Mouse (Mus musculus): ENCODE measurements at regions not wholly inside any gene's neighbourhood (a gene's known extent, or its start where the extent isn't known, plus 50 kb on each side); places are given as distances from the start of the nearest gene placed in this dataset.

DNA sequence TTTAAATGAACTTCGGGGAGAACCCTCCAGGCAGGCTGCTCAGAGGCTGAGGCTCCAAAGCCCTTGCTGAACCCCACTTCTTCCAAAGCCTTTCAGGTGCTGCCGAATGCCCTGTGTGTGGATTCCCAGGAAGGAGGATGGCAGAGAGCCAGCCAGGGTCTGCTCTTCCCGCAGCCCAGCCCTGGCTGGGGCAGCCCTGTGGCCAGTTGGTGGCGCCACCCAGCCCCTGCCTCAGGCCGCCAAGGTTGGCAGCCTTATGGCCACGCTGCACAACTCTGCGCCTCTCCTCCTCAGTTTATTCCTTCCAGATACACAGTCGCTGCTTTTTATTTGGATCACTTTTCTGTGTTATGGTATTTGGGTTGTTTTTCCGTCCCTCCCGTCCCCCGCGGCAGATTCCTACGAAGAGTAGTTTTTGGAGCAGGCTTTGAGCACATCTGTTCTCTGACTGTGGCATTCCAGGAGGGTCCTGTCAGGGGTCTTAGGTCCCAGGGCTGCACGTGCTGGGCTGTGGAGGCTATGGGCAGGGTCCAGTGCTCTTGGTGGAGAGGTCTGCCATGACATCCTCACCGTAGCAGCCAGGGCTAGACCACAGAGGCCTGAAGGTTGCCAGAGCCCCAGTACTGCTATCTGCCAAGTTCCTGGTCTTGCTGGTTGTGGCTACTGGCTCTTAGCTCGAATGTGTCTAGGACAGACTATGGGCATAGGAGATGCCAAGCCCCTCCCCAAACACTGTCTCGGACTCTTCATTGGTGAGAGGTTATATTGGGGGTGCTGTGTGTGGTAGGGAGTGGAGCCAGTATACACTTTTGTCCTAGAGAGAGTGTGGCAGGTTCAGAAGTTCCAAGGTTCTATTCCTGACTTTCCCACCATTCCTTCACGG, 101.5 kb upstream of the Vps8 start:
- Histone ChIP-seq H3K79me2 (replicated peaks; ENCODE audit: control insufficient read depth, extremely low read depth, insufficient read depth, poor library complexity, severe bottlenecking) (no peaks in the 10 kb centered on the region), H3K36me3 (replicated peaks in 1 of 2; ENCODE audit: control insufficient read depth in 1 of 2, insufficient read depth in 1 of 2, low read length in 1 of 2) (no peaks in the 10 kb centered on the region), H3K9ac (ENCODE audit: insufficient read depth, low read depth) (no peak overlapping the region), H3K4me3 (replicated peaks in 1 of 3; ENCODE audit: low read depth in 2 of 3, low read length in 2 of 3, poor library complexity in 1 of 3) (no peak overlapping the region), H3K4me1 (ENCODE audit: control insufficient read depth in 1 of 2, insufficient read depth in 2 of 2) (peaks cover 21 to 68% of the 10 kb centered on the region in 2 experiments), H3K27me3 (replicated peaks) (no peaks in the 10 kb centered on the region), H3K27ac (ENCODE audit: insufficient read depth, low read depth) (no peak overlapping the region), H3K9me3 (replicated peaks; ENCODE audit: low read length) (peaks cover 3% of the 10 kb centered on the region), H3K4me2 (ENCODE audit: insufficient read depth, low read depth, poor library complexity, severe bottlenecking) (no peak overlapping the region)
- TF ChIP-seq SMC3 (IDR thresholded peaks at IDR 0.05; ENCODE audit: low read depth, low read length) (peak; percentile 27), ETS1 (conservative IDR thresholded peaks at IDR 0.05; ENCODE audit: low read depth, low read length) (no peak), JUND (conservative IDR thresholded peaks at IDR 0.05; ENCODE audit: low read depth, low read length) (no peak), CTCF (conservative IDR thresholded peaks at IDR 0.05 in 1 of 2, IDR thresholded peaks at IDR 0.05 in 1 of 2; ENCODE audit: low read depth in 2 of 2, low read length in 2 of 2) (peak in 1 of 2 experiments; percentile 46; a peak in 2 of 4 replicates)
- in situ Hi-C loops (cut with MboI; ENCODE audit: low pct_ligation_motif_present, low pct_unique_long_range_greater_than_20kb, low sequenced_read_pairs) (no loop called here), dilution Hi-C loops (cut with MboI; ENCODE audit: extremely low pct_ligation_motif_present, extremely low pct_unique_long_range_greater_than_20kb, low sequenced_read_pairs) (no loop called here)
- no peak for DNase-seq (ENCODE audit: extremely low read depth)

- H3K4me3 ChIP-seq (replicated peaks in 1 of 3; ENCODE audit: low read depth in 2 of 3, low read length in 2 of 3, poor library complexity in 1 of 3) = no peak overlapping the region
- H3K4me2 ChIP-seq (ENCODE audit: insufficient read depth, low read depth, poor library complexity, severe bottlenecking) = no peak overlapping the region
- H3K79me2 ChIP-seq (replicated peaks; ENCODE audit: control insufficient read depth, extremely low read depth, insufficient read depth, poor library complexity, severe bottlenecking) = no peaks in the 10 kb centered on the region
- H3K27me3 ChIP-seq (replicated peaks) = no peaks in the 10 kb centered on the region
- H3K4me1 ChIP-seq (ENCODE audit: control insufficient read depth in 1 of 2, insufficient read depth in 2 of 2) = peaks cover 18 to 59% of the 10 kb centered on the region in 2 experiments
- no peak overlapping the region for H3K9ac ChIP-seq (ENCODE audit: insufficient read depth, low read depth)
- dilution Hi-C loops (cut with MboI; ENCODE audit: extremely low pct_ligation_motif_present, extremely low pct_unique_long_range_greater_than_20kb, low sequenced_read_pairs) (no loop called here), in situ Hi-C loops (cut with MboI; ENCODE audit: low pct_ligation_motif_present, low pct_unique_long_range_greater_than_20kb, low sequenced_read_pairs) (no loop called here)
- H3K9me3 ChIP-seq (replicated peaks; ENCODE audit: low read length) = peaks cover 3% of the 10 kb centered on the region
- TF ChIP-seq MAFK (IDR thresholded peaks at IDR 0.05; ENCODE audit: insufficient replicate concordance, low read length) (no peak), JUN (IDR thresholded peaks at IDR 0.05; ENCODE audit: insufficient read depth, low read depth, low read length) (no peak), ELF1 (IDR thresholded peaks at IDR 0.05; ENCODE audit: low read depth, low read length) (no peak), POLR2AphosphoS2 (IDR thresholded peaks at IDR 0.05; ENCODE audit: low read depth, low read length) (no peak), POLR2A (IDR thresholded peaks at IDR 0.05; ENCODE audit: low read depth, low read length) (no peak), SIN3A (IDR thresholded peaks at IDR 0.05; ENCODE audit: low read length) (no peak), RCOR1 (conservative IDR thresholded peaks at IDR 0.05; ENCODE audit: low read depth, low read length) (no peak)
- no peaks in the 10 kb centered on the region for H3K36me3 ChIP-seq (replicated peaks in 1 of 2; ENCODE audit: control insufficient read depth in 1 of 2, insufficient read depth in 1 of 2, low read length in 1 of 2)
- DNase-seq (ENCODE audit: extremely low read depth) = no peak
- H3K27ac ChIP-seq (ENCODE audit: insufficient read depth, low read depth) = no peak overlapping the region
These were observed 100.5 kb upstream of the Vps8 start for GRCm38 (mm10) chr16:21322437-21322836.

- TF ChIP-seq CHD2 (IDR thresholded peaks at IDR 0.05; ENCODE audit: low read length) (no peak), SMC3 (IDR thresholded peaks at IDR 0.05; ENCODE audit: low read depth, low read length) (no peak)
- Histone ChIP-seq H3K36me3 (replicated peaks in 1 of 2; ENCODE audit: control insufficient read depth in 1 of 2, insufficient read depth in 1 of 2, low read length in 1 of 2) (peaks cover 0 to 2% of the 10 kb centered on the region in 2 experiments), H3K4me1 (ENCODE audit: control insufficient read depth in 1 of 2, insufficient read depth in 2 of 2) (peaks cover 6 to 48% of the 10 kb centered on the region in 2 experiments), H3K9ac (ENCODE audit: insufficient read depth, low read depth) (no peak overlapping the region), H3K4me3 (replicated peaks in 1 of 3; ENCODE audit: low read depth in 2 of 3, low read length in 2 of 3, poor library complexity in 1 of 3) (no peak overlapping the region), H3K27me3 (replicated peaks) (no peaks in the 10 kb centered on the region), H3K27ac (ENCODE audit: insufficient read depth, low read depth) (no peak overlapping the region), H3K4me2 (ENCODE audit: insufficient read depth, low read depth, poor library complexity, severe bottlenecking) (no peak overlapping the region), H3K9me3 (replicated peaks; ENCODE audit: low read length) (peaks cover 3% of the 10 kb centered on the region), H3K79me2 (replicated peaks; ENCODE audit: control insufficient read depth, extremely low read depth, insufficient read depth, poor library complexity, severe bottlenecking) (no peaks in the 10 kb centered on the region)
- in situ Hi-C loops (cut with MboI; ENCODE audit: low pct_ligation_motif_present, low pct_unique_long_range_greater_than_20kb, low sequenced_read_pairs) = no loop called here
- no peak for DNase-seq (ENCODE audit: extremely low read depth)
- dilution Hi-C loops (cut with MboI; ENCODE audit: extremely low pct_ligation_motif_present, extremely low pct_unique_long_range_greater_than_20kb, low sequenced_read_pairs) = no loop called here
These were observed 99.4 kb upstream of the Vps8 start for GRCm38 (mm10) chr16:21323446-21324034.

All from CH12.LX (cell line).